Mouse (Mus musculus): ENCODE data around the gene Armh3. TPM values are rescaled to one million over a fixed set of nuclear protein-coding genes. Genes with fewer than 3 reads are reported as not detected.

The Armh3 gene
- polyA plus RNA-seq, 1 experiment from 2014 or later: 19.9 TPM

GRCm38 (mm10) chr19:45788337-45788736, 210.0 kb downstream of the Armh3 start:
- no peaks in the 10 kb centered on the region for H3K27me3 ChIP-seq
- H3K4me2 ChIP-seq: no peak overlapping the region
- 63% methylated on average over 4 of the region's 4 CpGs for WGBS
- no peaks in the 10 kb centered on the region for H3K4me1 ChIP-seq (replicated peaks)
- H3K9me3 ChIP-seq: no peaks in the 10 kb centered on the region
- H3K36me3 ChIP-seq: no peaks in the 10 kb centered on the region
- H3K27ac ChIP-seq: no peak overlapping the region
- no peak overlapping the region for H3K9ac ChIP-seq (replicated peaks)
- ATAC-seq (ENCODE audit: insufficient number of reproducible peaks, insufficient read depth, low FRiP score, low TSS enrichment, low read depth): no peak
- H3K4me3 ChIP-seq (replicated peaks): no peak overlapping the region

GRCm38 (mm10) chr19:45787450-45787849, 210.8 kb downstream of the Armh3 start:
- 67% methylated on average over 3 of the region's 3 CpGs for WGBS
- ATAC-seq (ENCODE audit: insufficient number of reproducible peaks, insufficient read depth, low FRiP score, low TSS enrichment, low read depth): no peak
- Histone ChIP-seq H3K36me3 (no peaks in the 10 kb centered on the region), H3K27me3 (no peaks in the 10 kb centered on the region), H3K4me1 (replicated peaks) (no peaks in the 10 kb centered on the region), H3K9ac (replicated peaks) (no peak overlapping the region), H3K4me2 (no peak overlapping the region), H3K4me3 (replicated peaks) (no peak overlapping the region), H3K27ac (no peak overlapping the region), H3K9me3 (no peaks in the 10 kb centered on the region)

- 64% methylated on average over 3 of the region's 3 CpGs for WGBS
- Histone ChIP-seq H3K4me3 (replicated peaks) (no peak overlapping the region), H3K4me2 (no peak overlapping the region), H3K27me3 (no peaks in the 10 kb centered on the region), H3K36me3 (peaks cover 8% of the 10 kb centered on the region; the same call in 1 of the 2 replicates), H3K9ac (replicated peaks) (no peak overlapping the region), H3K4me1 (replicated peaks) (peaks cover 17% of the 10 kb centered on the region), H3K9me3 (no peaks in the 10 kb centered on the region), H3K27ac (no peak overlapping the region)
- ATAC-seq (ENCODE audit: insufficient number of reproducible peaks, insufficient read depth, low FRiP score, low TSS enrichment, low read depth): no peak
Measured at GRCm38 (mm10) chr19:45785470-45785869, 212.8 kb downstream of the Armh3 start.

GRCm38 (mm10) chr19:45783933-45784576, 214.2 kb downstream of the Armh3 start:
- Histone ChIP-seq H3K27ac (peak overlapping the region; percentile 72), H3K36me3 (peaks cover 22% of the 10 kb centered on the region; the same call in 1 of the 2 replicates), H3K9ac (replicated peaks) (peak overlapping the region; percentile 38; the same call in 1 of the 2 replicates), H3K9me3 (no peaks in the 10 kb centered on the region), H3K4me3 (replicated peaks) (peak overlapping the region; percentile 100), H3K27me3 (no peaks in the 10 kb centered on the region), H3K4me1 (replicated peaks) (peaks cover 27% of the 10 kb centered on the region), H3K4me2 (peak overlapping the region; percentile 71)
- ATAC-seq (ENCODE audit: insufficient number of reproducible peaks, insufficient read depth, low FRiP score, low TSS enrichment, low read depth): peak; percentile 14; the same call in 1 of the 2 replicates
- WGBS: 32% methylated on average over 17 of the region's 17 CpGs

- WGBS: 1% methylated on average over 49 of the region's 71 CpGs
- no peaks in the 10 kb centered on the region for H3K27me3 ChIP-seq
- H3K9me3 ChIP-seq: no peaks in the 10 kb centered on the region
- peak; percentile 99 for ATAC-seq (ENCODE audit: insufficient number of reproducible peaks, insufficient read depth, low FRiP score, low TSS enrichment, low read depth)
- H3K4me1 ChIP-seq (replicated peaks): peaks cover 27% of the 10 kb centered on the region
- peak within 1 kb of the TSS; percentile 99 for H3K27ac ChIP-seq
- H3K4me3 ChIP-seq (replicated peaks): peak within 1 kb of the TSS; percentile 100
- H3K36me3 ChIP-seq: peaks cover 28% of the 10 kb centered on the region
- H3K4me2 ChIP-seq: peak within 1 kb of the TSS; percentile 71
- H3K9ac ChIP-seq (replicated peaks): peak within 1 kb of the TSS; percentile 97
Measured at GRCm38 (mm10) chr19:45783181-45783932, 214.9 kb downstream of the Armh3 start, which contains the start of gene Mgea5. Gene Mgea5, minus strand, starts transcription at chr19:45783837.

GRCm38 (mm10) chr19:45782315-45783001, 215.8 kb downstream of the Armh3 start:
- Histone ChIP-seq H3K27ac (peak overlapping the region; percentile 99), H3K9ac (replicated peaks) (peak overlapping the region; percentile 97), H3K9me3 (no peaks in the 10 kb centered on the region), H3K36me3 (peaks cover 37% of the 10 kb centered on the region), H3K4me2 (peak overlapping the region; percentile 71), H3K27me3 (no peaks in the 10 kb centered on the region), H3K4me1 (replicated peaks) (peaks cover 27% of the 10 kb centered on the region), H3K4me3 (replicated peaks) (peak overlapping the region; percentile 100)
- 0% methylated on average over 36 of the region's 36 CpGs for WGBS
- 0 out of 2 replicates have a peak, but pooled peaks have one; percentile 45 for ATAC-seq (ENCODE audit: insufficient number of reproducible peaks, insufficient read depth, low FRiP score, low TSS enrichment, low read depth)

GRCm38 (mm10) chr19:45781676-45782075, 216.6 kb downstream of the Armh3 start:
- H3K27me3 ChIP-seq: no peaks in the 10 kb centered on the region
- peak overlapping the region; percentile 97 for H3K9ac ChIP-seq (replicated peaks)
- peaks cover 45% of the 10 kb centered on the region for H3K36me3 ChIP-seq
- peaks cover 27% of the 10 kb centered on the region for H3K4me1 ChIP-seq (replicated peaks)
- no peak for ATAC-seq (ENCODE audit: insufficient number of reproducible peaks, insufficient read depth, low FRiP score, low TSS enrichment, low read depth)
- peak overlapping the region; percentile 100 for H3K4me3 ChIP-seq (replicated peaks)
- no peak overlapping the region for H3K27ac ChIP-seq
- WGBS: 70% methylated on average over 8 of the region's 8 CpGs
- H3K4me2 ChIP-seq: peak overlapping the region; percentile 71
- H3K9me3 ChIP-seq: no peaks in the 10 kb centered on the region

GRCm38 (mm10) chr19:45780350-45780915, 217.9 kb downstream of the Armh3 start:
- Histone ChIP-seq H3K4me3 (replicated peaks) (0 out of 2 replicates have a peak overlapping the region, but pooled peaks have one; percentile 3), H3K4me2 (peak overlapping the region; percentile 71), H3K4me1 (replicated peaks) (peaks cover 27% of the 10 kb centered on the region), H3K27ac (no peak overlapping the region), H3K27me3 (no peaks in the 10 kb centered on the region), H3K36me3 (peaks cover 56% of the 10 kb centered on the region), H3K9ac (replicated peaks) (0 out of 2 replicates have a peak overlapping the region, but pooled peaks have one; percentile 27), H3K9me3 (no peaks in the 10 kb centered on the region)
- 89% methylated on average over 13 of the region's 13 CpGs for WGBS
- no peak for ATAC-seq (ENCODE audit: insufficient number of reproducible peaks, insufficient read depth, low FRiP score, low TSS enrichment, low read depth)

GRCm38 (mm10) chr19:45775486-45775885, 222.8 kb downstream of the Armh3 start:
- H3K27me3 ChIP-seq: no peaks in the 10 kb centered on the region
- H3K27ac ChIP-seq: no peak overlapping the region
- WGBS: 84% methylated on average over 2 of the region's 2 CpGs
- H3K4me3 ChIP-seq (replicated peaks): no peak overlapping the region
- no peak overlapping the region for H3K9ac ChIP-seq (replicated peaks)
- no peak overlapping the region for H3K4me2 ChIP-seq
- H3K9me3 ChIP-seq: no peaks in the 10 kb centered on the region
- no peak for ATAC-seq (ENCODE audit: insufficient number of reproducible peaks, insufficient read depth, low FRiP score, low TSS enrichment, low read depth)
- H3K4me1 ChIP-seq (replicated peaks): peaks cover 10% of the 10 kb centered on the region
- peaks cover 98% of the 10 kb centered on the region for H3K36me3 ChIP-seq

- Histone ChIP-seq H3K27ac (no peak overlapping the region), H3K4me2 (no peak overlapping the region), H3K9me3 (no peaks in the 10 kb centered on the region), H3K4me1 (replicated peaks) (no peaks in the 10 kb centered on the region), H3K36me3 (peaks cover 99% of the 10 kb centered on the region), H3K9ac (replicated peaks) (no peak overlapping the region), H3K27me3 (no peaks in the 10 kb centered on the region), H3K4me3 (replicated peaks) (no peak overlapping the region)
- ATAC-seq (ENCODE audit: insufficient number of reproducible peaks, insufficient read depth, low FRiP score, low TSS enrichment, low read depth): no peak
- 92% methylated on average over 5 of the region's 5 CpGs for WGBS
Measured at GRCm38 (mm10) chr19:45771501-45771900, 226.8 kb downstream of the Armh3 start.
